ENCODE assay signal across 10 mouse cellular contexts in the genomic region with DNA sequence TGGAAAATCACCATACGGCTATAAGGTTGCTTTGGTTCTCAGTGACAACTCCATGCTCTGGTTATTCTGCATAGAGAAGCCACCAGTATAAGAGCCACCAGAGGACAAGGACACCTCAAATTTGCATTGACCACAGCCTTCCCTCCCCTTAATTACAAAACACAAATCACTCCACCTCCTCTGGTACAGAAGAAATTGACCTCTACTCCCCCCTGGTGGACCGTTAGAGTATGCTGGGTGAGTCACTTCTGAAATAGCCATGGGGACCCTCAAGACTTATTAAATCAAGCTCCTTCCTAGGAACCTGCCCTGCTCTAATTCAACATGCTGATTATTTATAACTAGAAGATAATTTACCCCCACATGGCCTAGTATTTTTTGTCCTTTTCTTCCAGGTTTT.
DNase-seq lines count a peak whose midpoint lies in the region; ATAC-seq lines count a peak whose summit lies in the region.
"Had no signal": no experiment of that assay in that cellular context is flagged by ENCODE, and none has a peak within 500 bp of the region (broad histone marks: within the 10 kb centered on the region; RNA-seq: fewer than 3 reads in every experiment).

No protein-coding gene starts in this region.

- no peak for ATAC-seq in CD4-positive, CD25-positive, alpha-beta regulatory T cell, adult 4 months
- peak; percentile 33; the same call in 1 of the 2 replicates for ATAC-seq in forebrain, embryonic 13.5 days

- H3K27ac ChIP-seq in forebrain, embryonic 13.5 days: no peak overlapping the region
- H3K27ac ChIP-seq: limb, embryonic 15.5 days; stomach, embryonic 15.5 days had no signal

- H3K4me1 ChIP-seq in forebrain, embryonic 13.5 days: peaks cover 34% of the 10 kb centered on the region
- H3K4me1 ChIP-seq: limb, embryonic 15.5 days; stomach, embryonic 15.5 days had no signal

- no peak overlapping the region for H3K9ac ChIP-seq in forebrain, embryonic 13.5 days
- H3K9ac ChIP-seq: limb, embryonic 15.5 days; stomach, embryonic 15.5 days had no signal

- H3K27me3 ChIP-seq in forebrain, embryonic 13.5 days: no peaks in the 10 kb centered on the region
- H3K27me3 ChIP-seq: stomach, embryonic 15.5 days had no signal

- DNase-seq in CD4-positive, CD25-positive, alpha-beta regulatory T cell, adult 2 months (ENCODE audit: low read depth, low spot score): peak; percentile 2
- DNase-seq in kidney, postnatal 4 days: peak; percentile 25 to 49
- no peak for DNase-seq in kidney, adult 8-10 months
- DNase-seq in ES-CJ7 (ENCODE audit: low read depth, low spot score): peak; percentile 32
- DNase-seq in urinary bladder, postnatal 10 days (ENCODE audit: low spot score): no peak
- no peak for DNase-seq in urinary bladder, adult 18-20 months (ENCODE audit: low spot score in 2 of 2)

- H3K4me2 ChIP-seq in forebrain, embryonic 13.5 days: no peak overlapping the region
- H3K4me2 ChIP-seq: limb, embryonic 15.5 days; stomach, embryonic 15.5 days had no signal

- H3K4me3 ChIP-seq in forebrain, embryonic 13.5 days: no peak overlapping the region
- H3K4me3 ChIP-seq: limb, embryonic 15.5 days; stomach, embryonic 15.5 days had no signal

- 51% methylated on average over 2 of the region's 2 CpGs for WGBS in forebrain, embryonic 13.5 days

- H3K9me3 ChIP-seq in forebrain, embryonic 13.5 days (replicated peaks): no peaks in the 10 kb centered on the region
- H3K9me3 ChIP-seq: limb, embryonic 15.5 days; stomach, embryonic 15.5 days had no signal

- no peaks in the 10 kb centered on the region for H3K36me3 ChIP-seq in forebrain, embryonic 13.5 days (ENCODE audit: poor library complexity, severe bottlenecking)
- H3K36me3 ChIP-seq: limb, embryonic 15.5 days; stomach, embryonic 15.5 days had no signal

Comparison
In these comparisons a context has a peak if more than half of its experiments do, and no peak if none do; other contexts are left out.
1. DNase-seq: peak in CD4-positive, CD25-positive, alpha-beta regulatory T cell, adult 2 months (single experiment), kidney, postnatal 4 days (2 of 2) and ES-CJ7 (single experiment); none in kidney, adult 8-10 months (0 of 2), urinary bladder, postnatal 10 days (single experiment) and urinary bladder, adult 18-20 months (0 of 2).